Mouse (Mus musculus): ENCODE measurements around the gene Nwd2.
A peak's percentile ranks its signal among the peaks of the same experiment; 100 is the strongest.

Gene Nwd2

GRCm38 (mm10) chr5:63755092-63755761 lies 106.3 kb downstream of the Nwd2 start:
- DNase-seq (ENCODE audit: low spot score in 2 of 2): no peak

GRCm38 (mm10) chr5:63755938-63756337 lies 107.0 kb downstream of the Nwd2 start:
- DNase-seq (ENCODE audit: low spot score in 2 of 2): no peak

- DNase-seq (ENCODE audit: low spot score in 2 of 2): no peak
These were observed 117.0 kb downstream of the Nwd2 start for GRCm38 (mm10) chr5:63765886-63766285.

- DNase-seq (ENCODE audit: low spot score in 2 of 2): peak in 1 of 2 experiments; percentile 29
These were observed 117.8 kb downstream of the Nwd2 start for GRCm38 (mm10) chr5:63766715-63767114.

- DNase-seq (ENCODE audit: low spot score in 2 of 2): no peak
These were observed 118.6 kb downstream of the Nwd2 start for GRCm38 (mm10) chr5:63767464-63767863.

- no peak for DNase-seq (ENCODE audit: low spot score in 2 of 2)
These were observed 119.3 kb downstream of the Nwd2 start for GRCm38 (mm10) chr5:63768220-63768619.

GRCm38 (mm10) chr5:63772971-63773370 lies 124.1 kb downstream of the Nwd2 start:
- no peak for DNase-seq (ENCODE audit: low spot score in 2 of 2)

GRCm38 (mm10) chr5:63773603-63774002 lies 124.7 kb downstream of the Nwd2 start:
- DNase-seq (ENCODE audit: low spot score in 2 of 2): no peak

GRCm38 (mm10) chr5:63788156-63788826 lies 139.4 kb downstream of the Nwd2 start:
- DNase-seq (ENCODE audit: low spot score in 2 of 2): no peak

- DNase-seq (ENCODE audit: low spot score in 2 of 2): peak in 1 of 2 experiments; percentile 16
These were observed 163.1 kb downstream of the Nwd2 start, which contains the start of gene 0610040J01Rik for GRCm38 (mm10) chr5:63811819-63812508. TSS of gene 0610040J01Rik (plus strand) at chr5:63812363.

- DNase-seq (ENCODE audit: low spot score in 2 of 2): no peak
These were observed 163.6 kb downstream of the Nwd2 start for GRCm38 (mm10) chr5:63812509-63812865.

GRCm38 (mm10) chr5:63816643-63817042 lies 167.7 kb downstream of the Nwd2 start:
- no peak for DNase-seq (ENCODE audit: low spot score in 2 of 2)

- DNase-seq (ENCODE audit: low spot score in 2 of 2): no peak
These were observed 168.4 kb downstream of the Nwd2 start for GRCm38 (mm10) chr5:63817270-63817669.

- DNase-seq (ENCODE audit: low spot score in 2 of 2): no peak
These were observed 170.1 kb downstream of the Nwd2 start for GRCm38 (mm10) chr5:63818975-63819374.

- DNase-seq (ENCODE audit: low spot score in 2 of 2): no peak
These were observed 170.6 kb downstream of the Nwd2 start for GRCm38 (mm10) chr5:63819519-63819918.

GRCm38 (mm10) chr5:63821176-63821575 lies 172.3 kb downstream of the Nwd2 start:
- DNase-seq (ENCODE audit: low spot score in 2 of 2): no peak

- DNase-seq (ENCODE audit: low spot score in 2 of 2): no peak
These were observed 173.0 kb downstream of the Nwd2 start for GRCm38 (mm10) chr5:63821860-63822259.

GRCm38 (mm10) chr5:63823362-63824332 lies 174.7 kb downstream of the Nwd2 start:
- no peak for DNase-seq (ENCODE audit: low spot score in 2 of 2)

- DNase-seq (ENCODE audit: low spot score in 2 of 2): no peak
These were observed 175.9 kb downstream of the Nwd2 start for GRCm38 (mm10) chr5:63824599-63825350.

GRCm38 (mm10) chr5:63825881-63826280 lies 177.0 kb downstream of the Nwd2 start:
- no peak for DNase-seq (ENCODE audit: low spot score in 2 of 2)

- no peak for DNase-seq (ENCODE audit: low spot score in 2 of 2)
These were observed 178.1 kb downstream of the Nwd2 start for GRCm38 (mm10) chr5:63827006-63827405.

All from thymus, postnatal 10 days (tissue).